Mouse (Mus musculus): ENCODE results near the gene Gm17087. TPM values are rescaled to one million over a fixed set of nuclear protein-coding genes. Genes with fewer than 3 reads are reported as not detected.

The Gm17087 gene
- polyA plus RNA-seq, 1 experiment, result 3.7 TPM

DNA sequence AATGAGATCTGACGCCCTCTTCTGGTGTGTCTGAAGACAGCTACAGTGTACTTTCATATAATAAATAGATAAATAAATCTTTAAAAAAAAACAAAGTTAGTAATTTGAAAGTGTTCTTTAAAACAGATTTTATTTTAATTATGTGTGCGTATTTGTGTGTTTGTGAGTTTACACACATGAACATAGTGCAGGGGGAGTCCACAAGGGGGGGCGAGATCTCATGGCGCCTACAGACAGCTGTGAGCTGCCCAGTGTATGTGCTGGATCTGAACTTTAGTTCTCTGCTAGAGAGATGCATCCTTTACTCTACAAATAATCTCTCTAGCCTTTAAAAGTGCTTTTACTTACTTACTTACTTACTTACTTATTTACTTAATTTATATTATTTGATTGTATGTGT is 18.0 kb downstream of the Gm17087 start:
- TF ChIP-seq POLR2A (IDR thresholded peaks at IDR 0.05; ENCODE audit: low read depth, low read length) (no peak), CTCF (IDR thresholded peaks at IDR 0.05; ENCODE audit: borderline replicate concordance, insufficient read depth, low read length) (no peak)
- H3K27ac ChIP-seq (ENCODE audit: insufficient read depth, low read length), result no peak overlapping the region

DNA sequence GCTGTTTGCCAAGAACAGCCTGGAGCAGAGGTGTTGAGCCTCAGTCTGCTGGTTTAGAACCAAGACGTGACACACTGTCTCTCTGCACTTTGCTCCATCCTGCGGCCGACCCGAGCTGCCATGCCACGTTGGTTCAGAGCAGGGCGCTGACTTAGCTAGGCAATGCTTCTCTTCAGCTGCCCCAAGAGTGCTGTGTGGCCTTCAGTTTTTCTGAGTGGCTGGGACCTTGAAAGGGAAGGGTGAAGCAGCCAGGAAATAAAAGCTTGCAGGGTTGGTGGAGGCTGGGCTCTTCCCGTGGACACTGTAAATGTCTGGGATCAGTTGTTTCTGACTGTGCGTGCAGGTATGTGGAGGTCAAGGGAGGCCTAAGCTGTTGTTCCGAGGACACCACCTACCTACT is 20.4 kb downstream of the Gm17087 start:
- TF ChIP-seq POLR2A (IDR thresholded peaks at IDR 0.05; ENCODE audit: low read depth, low read length), result no peak
- TF ChIP-seq CTCF (IDR thresholded peaks at IDR 0.05; ENCODE audit: borderline replicate concordance, insufficient read depth, low read length), result no peak
- H3K4me3 ChIP-seq (ENCODE audit: insufficient read depth, low read length), result no peak overlapping the region
- H3K27ac ChIP-seq (ENCODE audit: insufficient read depth, low read length), result no peak overlapping the region
- H3K4me1 ChIP-seq (ENCODE audit: control insufficient read depth, insufficient read depth, low read length), result peaks cover 3% of the 10 kb centered on the region; the same call in 1 of the 2 replicates

More for the DNA sequence above, 18.0 kb downstream of the Gm17087 start:
- Histone ChIP-seq H3K4me1 (ENCODE audit: control insufficient read depth, insufficient read depth, low read length) (peaks cover 17% of the 10 kb centered on the region), H3K4me3 (ENCODE audit: insufficient read depth, low read length) (no peak overlapping the region)

DNA sequence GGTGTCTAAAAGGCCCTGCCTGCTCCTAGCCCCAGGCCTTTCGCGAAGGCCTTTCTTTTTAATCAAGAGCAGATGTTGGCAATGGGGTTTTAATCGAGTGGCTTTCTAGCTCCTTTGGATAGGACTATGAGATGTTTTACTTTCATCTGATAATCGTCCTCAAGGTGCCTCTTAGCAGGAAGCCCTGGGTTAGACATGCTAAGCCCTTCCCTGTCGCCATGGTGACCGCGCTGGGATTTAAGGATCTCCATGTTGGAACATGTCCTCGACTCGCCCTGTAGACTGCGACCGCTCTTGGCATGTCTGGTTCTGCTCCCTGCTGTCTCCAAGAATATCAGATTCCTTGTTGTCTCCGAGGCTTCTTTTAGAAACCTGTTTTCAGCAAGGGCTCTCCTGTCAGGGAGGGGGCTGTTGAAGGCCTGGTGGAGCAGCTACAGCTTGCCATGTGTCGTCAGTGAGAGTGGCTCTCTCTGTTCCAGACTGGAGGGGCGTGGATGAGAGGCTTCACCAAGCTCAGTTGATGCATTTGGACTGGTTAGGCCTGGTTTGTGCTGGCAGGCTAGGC is 24.7 kb downstream of the Gm17087 start:
- Histone ChIP-seq H3K4me3 (ENCODE audit: insufficient read depth, low read length) (no peak overlapping the region), H3K4me1 (ENCODE audit: control insufficient read depth, insufficient read depth, low read length) (peaks cover 2% of the 10 kb centered on the region; the same call in 1 of the 2 replicates), H3K27ac (ENCODE audit: insufficient read depth, low read length) (peak overlapping the region; percentile 29; the same call in 1 of the 2 replicates)
- TF ChIP-seq CTCF (IDR thresholded peaks at IDR 0.05; ENCODE audit: borderline replicate concordance, insufficient read depth, low read length) (no peak), POLR2A (IDR thresholded peaks at IDR 0.05; ENCODE audit: low read depth, low read length) (no peak)

DNA sequence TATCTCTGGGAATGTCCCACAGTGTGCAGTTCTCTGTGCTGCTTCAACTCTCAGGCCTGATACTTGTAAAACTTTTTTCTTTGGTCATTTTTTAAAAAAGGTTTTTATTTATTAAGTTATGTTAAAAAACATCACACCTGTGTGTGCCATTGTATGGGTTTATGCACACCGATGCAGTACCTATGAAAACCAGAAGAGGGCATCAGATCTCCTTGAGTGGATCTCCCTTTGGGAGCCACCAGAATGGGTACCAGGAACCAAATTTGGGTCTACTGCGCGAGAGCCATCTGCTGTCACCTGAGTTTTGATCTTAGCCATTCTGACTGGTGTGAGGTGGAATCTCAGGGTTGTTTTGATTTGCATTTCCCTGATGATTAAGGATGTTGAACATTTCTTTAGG is 28.6 kb downstream of the Gm17087 start:
- TF ChIP-seq POLR2A (IDR thresholded peaks at IDR 0.05; ENCODE audit: low read depth, low read length), result no peak
- no peak for TF ChIP-seq CTCF (IDR thresholded peaks at IDR 0.05; ENCODE audit: borderline replicate concordance, insufficient read depth, low read length)
- Histone ChIP-seq H3K27ac (ENCODE audit: insufficient read depth, low read length) (no peak overlapping the region), H3K4me3 (ENCODE audit: insufficient read depth, low read length) (no peak overlapping the region), H3K4me1 (ENCODE audit: control insufficient read depth, insufficient read depth, low read length) (peaks cover 2% of the 10 kb centered on the region; the same call in 1 of the 2 replicates)

DNA sequence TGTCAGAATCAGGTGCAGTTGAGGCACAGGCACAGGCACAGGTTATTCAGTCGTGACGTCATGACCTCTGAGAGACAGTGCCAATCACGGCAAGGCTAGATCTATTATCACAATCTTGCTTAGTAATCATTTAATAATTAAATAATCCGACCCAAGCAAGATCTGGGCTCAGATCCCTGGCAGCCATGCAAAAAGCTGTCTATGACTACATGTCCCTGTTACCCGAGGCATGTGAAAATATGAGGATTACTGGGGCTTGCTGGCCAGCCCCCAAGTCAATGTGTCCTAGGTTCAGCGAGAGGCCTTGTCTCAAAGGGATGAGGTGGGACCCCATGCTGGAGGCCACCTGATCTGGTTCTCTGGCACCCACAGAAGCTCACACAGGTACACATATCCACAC is 30.2 kb downstream of the Gm17087 start:
- H3K27ac ChIP-seq (ENCODE audit: insufficient read depth, low read length), result no peak overlapping the region
- TF ChIP-seq CTCF (IDR thresholded peaks at IDR 0.05; ENCODE audit: borderline replicate concordance, insufficient read depth, low read length) (no peak), POLR2A (IDR thresholded peaks at IDR 0.05; ENCODE audit: low read depth, low read length) (no peak)
- no peaks in the 10 kb centered on the region for H3K4me1 ChIP-seq (ENCODE audit: control insufficient read depth, insufficient read depth, low read length)
- no peak overlapping the region for H3K4me3 ChIP-seq (ENCODE audit: insufficient read depth, low read length)

DNA sequence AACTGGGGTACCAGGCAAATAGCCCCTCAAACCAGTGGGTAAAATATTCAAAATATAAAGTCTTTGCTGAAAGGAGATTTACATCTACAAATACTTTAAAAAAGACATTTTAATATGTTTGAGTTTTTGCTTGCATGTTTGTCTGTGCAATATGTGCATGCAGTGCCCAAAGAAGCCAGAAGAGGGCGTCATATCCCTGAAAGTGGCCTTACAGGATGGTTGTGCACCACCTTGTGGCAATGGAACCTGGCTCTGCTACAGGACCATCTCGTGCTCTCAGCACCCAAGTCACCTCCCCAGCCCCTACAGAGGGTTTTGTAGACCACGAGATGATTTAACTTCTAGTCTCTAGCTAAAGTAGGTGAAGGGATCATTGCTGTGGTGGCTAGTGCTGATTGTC is 32.9 kb downstream of the Gm17087 start:
- TF ChIP-seq POLR2A (IDR thresholded peaks at IDR 0.05; ENCODE audit: low read depth, low read length) (no peak), CTCF (IDR thresholded peaks at IDR 0.05; ENCODE audit: borderline replicate concordance, insufficient read depth, low read length) (peak; percentile 46; the same call in 1 of the 2 replicates)
- Histone ChIP-seq H3K4me1 (ENCODE audit: control insufficient read depth, insufficient read depth, low read length) (no peaks in the 10 kb centered on the region), H3K4me3 (ENCODE audit: insufficient read depth, low read length) (no peak overlapping the region), H3K27ac (ENCODE audit: insufficient read depth, low read length) (no peak overlapping the region)

DNA sequence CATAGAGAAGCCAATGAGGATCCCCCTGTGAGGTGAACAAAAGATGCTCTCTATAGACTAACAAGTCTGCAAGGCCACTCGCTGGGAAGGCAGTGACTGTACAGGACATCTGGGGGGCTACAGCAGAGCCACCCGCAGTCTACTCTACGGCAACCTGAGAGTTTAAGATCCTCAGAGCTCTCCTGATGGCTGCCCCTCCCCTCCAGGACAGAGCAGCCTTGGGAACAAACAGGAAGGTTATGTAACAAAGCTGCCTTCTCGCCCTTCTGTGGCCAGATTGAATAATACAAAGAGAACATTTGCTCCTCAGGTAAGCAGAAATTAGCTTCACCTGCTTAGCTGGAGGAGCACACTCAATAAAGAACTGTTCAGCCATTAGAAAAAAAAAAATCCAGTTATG is 34.1 kb downstream of the Gm17087 start:
- Histone ChIP-seq H3K4me3 (ENCODE audit: insufficient read depth, low read length) (no peak overlapping the region), H3K4me1 (ENCODE audit: control insufficient read depth, insufficient read depth, low read length) (no peaks in the 10 kb centered on the region), H3K27ac (ENCODE audit: insufficient read depth, low read length) (no peak overlapping the region)
- TF ChIP-seq CTCF (IDR thresholded peaks at IDR 0.05; ENCODE audit: borderline replicate concordance, insufficient read depth, low read length) (no peak), POLR2A (IDR thresholded peaks at IDR 0.05; ENCODE audit: low read depth, low read length) (no peak)

DNA sequence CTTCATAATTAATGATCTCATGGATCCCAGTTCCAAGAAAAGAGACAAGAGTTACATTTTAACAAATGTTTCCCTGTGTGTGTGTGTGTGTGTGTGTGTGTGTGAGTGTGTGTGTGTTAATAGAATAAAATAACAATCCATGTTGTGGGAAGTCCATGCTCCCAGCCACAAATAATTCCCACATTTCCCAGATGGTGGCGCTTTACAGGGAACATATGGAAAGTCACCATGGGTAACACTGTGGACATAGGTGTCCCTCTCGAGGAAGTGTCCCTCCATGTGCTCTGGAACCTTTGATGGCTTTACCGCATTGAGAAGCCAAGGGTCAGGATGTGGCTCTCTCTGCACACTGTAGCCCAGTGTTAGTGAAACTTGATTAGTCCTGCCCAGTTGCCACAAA is 38.1 kb downstream of the Gm17087 start:
- Histone ChIP-seq H3K27ac (ENCODE audit: insufficient read depth, low read length) (no peak overlapping the region), H3K4me3 (ENCODE audit: insufficient read depth, low read length) (no peak overlapping the region), H3K4me1 (ENCODE audit: control insufficient read depth, insufficient read depth, low read length) (peaks cover 3% of the 10 kb centered on the region; the same call in 1 of the 2 replicates)
- TF ChIP-seq CTCF (IDR thresholded peaks at IDR 0.05; ENCODE audit: borderline replicate concordance, insufficient read depth, low read length) (no peak), POLR2A (IDR thresholded peaks at IDR 0.05; ENCODE audit: low read depth, low read length) (no peak)

DNA sequence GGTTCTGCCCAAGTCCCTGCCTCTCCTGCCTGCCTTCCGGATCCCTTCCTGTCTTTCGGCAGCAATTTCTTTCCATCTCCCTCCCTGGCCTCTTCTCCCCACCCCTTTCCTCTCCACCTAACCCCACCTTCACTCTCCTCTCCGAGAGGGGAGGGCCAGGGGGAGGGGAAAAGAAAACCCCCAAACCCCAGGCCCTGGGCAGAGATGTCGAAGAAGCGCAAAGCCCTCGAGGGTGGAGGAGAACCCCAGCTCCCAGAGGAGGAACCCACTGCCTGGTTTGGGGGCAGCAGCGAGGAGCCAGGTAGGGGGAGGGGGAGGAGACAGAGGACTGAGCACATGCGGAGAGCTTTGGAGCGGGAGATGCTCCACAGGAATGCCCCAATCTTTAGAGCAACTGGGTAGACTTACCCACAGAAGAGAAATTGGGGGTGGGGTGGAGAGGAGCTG is 39.9 kb downstream of the Gm17087 start:
- TF ChIP-seq CTCF (IDR thresholded peaks at IDR 0.05; ENCODE audit: borderline replicate concordance, insufficient read depth, low read length) (no peak), POLR2A (IDR thresholded peaks at IDR 0.05; ENCODE audit: low read depth, low read length) (no peak)
- H3K4me1 ChIP-seq (ENCODE audit: control insufficient read depth, insufficient read depth, low read length), result peaks cover 3% of the 10 kb centered on the region; the same call in 1 of the 2 replicates
- H3K27ac ChIP-seq (ENCODE audit: insufficient read depth, low read length), result no peak overlapping the region
- no peak overlapping the region for H3K4me3 ChIP-seq (ENCODE audit: insufficient read depth, low read length)

DNA sequence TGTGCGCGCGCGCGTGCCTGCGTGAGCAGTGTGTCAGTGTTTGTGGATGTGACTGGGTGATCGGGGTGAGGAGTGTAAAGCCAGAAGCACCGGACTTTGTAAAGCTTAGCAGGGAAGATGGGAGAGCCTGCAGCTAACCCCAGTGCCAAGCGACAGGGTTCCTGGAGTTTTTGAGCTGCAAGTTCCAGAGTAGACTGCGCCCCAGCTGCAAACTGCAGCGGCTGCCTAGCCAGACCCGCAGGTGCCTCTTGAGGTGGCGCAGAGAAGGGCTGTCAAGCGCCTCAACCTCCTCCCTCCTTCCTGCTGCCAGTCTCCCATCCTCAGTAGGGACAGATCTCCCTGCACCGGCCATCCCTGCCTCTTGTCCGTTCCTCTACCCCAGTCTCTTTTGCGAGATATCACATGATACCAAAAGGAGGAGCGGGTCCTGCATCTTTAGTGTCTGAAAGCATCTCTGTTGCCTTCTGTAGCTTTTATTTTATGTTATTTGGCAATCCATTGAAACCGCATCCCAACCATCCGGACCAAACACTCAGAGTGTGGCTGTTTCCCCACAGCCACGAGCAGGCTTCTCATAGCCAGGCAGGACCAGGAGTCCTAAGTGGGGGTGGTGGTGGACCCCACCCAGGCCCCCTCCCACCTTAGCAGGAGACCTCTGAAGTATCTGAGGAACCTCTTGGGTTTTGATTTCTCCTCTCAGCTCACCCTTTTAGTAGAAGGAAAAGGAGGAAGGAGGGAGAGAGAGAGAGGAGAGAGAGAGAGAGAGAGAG is 40.6 kb downstream of the Gm17087 start:
- H3K4me1 ChIP-seq (ENCODE audit: control insufficient read depth, insufficient read depth, low read length), result peaks cover 3% of the 10 kb centered on the region; the same call in 1 of the 2 replicates
- H3K27ac ChIP-seq (ENCODE audit: insufficient read depth, low read length), result no peak overlapping the region
- peak overlapping the region; percentile 50 for H3K4me3 ChIP-seq (ENCODE audit: insufficient read depth, low read length)
- TF ChIP-seq POLR2A (IDR thresholded peaks at IDR 0.05; ENCODE audit: low read depth, low read length) (no peak), CTCF (IDR thresholded peaks at IDR 0.05; ENCODE audit: borderline replicate concordance, insufficient read depth, low read length) (no peak)
